Mouse (Mus musculus) ovary, postnatal 14 days (tissue): ENCODE results near the gene Ccdc6.
"Not testable (repeated sequence)": the region's sequence is repeated elsewhere in the genome, so short reads cannot be mapped to it uniquely, and the experiment has no call there.

ENCODE experiments used
- DNase-seq: peaks from one replicate; pipeline ENCODE4 v3.0.0; 2022; ENCODE audit warnings: low spot score

Gene Ccdc6

GRCm38 (mm10) chr10:70220971-70221370 is 124.0 kb downstream of the Ccdc6 start:
- DNase-seq: no peak

DNA sequence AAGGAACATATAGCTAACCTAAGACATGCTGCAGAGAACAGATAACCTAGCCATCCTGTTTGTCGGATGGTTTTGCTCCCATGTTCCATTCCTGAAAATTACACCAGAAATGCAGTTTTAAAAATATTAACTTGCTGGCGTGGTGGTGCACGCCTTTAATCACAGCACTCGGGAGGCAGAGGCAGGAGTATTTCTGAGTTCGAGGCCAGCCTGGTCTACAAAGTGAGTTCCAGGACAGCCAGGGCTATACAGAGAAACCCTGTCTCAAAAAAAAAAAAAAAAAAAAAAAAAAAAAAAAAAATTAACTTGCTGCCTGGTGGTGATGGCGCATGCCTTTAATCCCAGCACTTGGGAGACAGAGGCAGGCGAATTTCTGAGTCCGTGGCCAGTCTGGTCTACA is 125.3 kb downstream of the Ccdc6 start:
- DNase-seq: not testable (repeated sequence)

- no peak for DNase-seq
Measured at GRCm38 (mm10) chr10:70224571-70224970, 127.7 kb downstream of the Ccdc6 start.

- no peak for DNase-seq
Measured at GRCm38 (mm10) chr10:70225760-70226159, 128.8 kb downstream of the Ccdc6 start.

- no peak for DNase-seq
Measured at GRCm38 (mm10) chr10:70226608-70227007, 129.7 kb downstream of the Ccdc6 start.

DNA sequence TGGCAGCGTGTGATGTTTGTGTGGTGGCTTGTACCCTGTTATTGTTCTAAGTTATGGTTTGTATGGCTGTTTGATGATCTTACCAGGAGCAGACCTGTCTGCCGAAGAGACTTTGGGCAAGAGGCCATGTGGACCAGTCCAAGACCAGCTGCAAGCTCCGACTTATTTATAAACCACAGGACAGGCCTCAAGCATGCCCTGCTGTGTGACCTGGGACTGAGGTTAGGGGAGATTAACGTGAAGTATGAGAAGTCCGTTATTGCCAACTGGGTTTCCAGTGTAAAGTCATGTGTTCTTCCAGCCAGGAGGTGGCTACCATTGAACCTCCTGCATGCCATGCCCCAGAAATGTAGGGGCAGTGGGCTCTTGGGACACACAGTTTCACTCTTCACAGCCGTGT is 133.4 kb downstream of the Ccdc6 start:
- no peak for DNase-seq

GRCm38 (mm10) chr10:70237936-70238335 is 141.0 kb downstream of the Ccdc6 start:
- no peak for DNase-seq
